Mouse (Mus musculus): ENCODE measurements at regions not wholly inside any gene's neighbourhood (a gene's known extent, or its start where the extent isn't known, plus 50 kb on each side); places are given as distances from the start of the nearest gene placed in this dataset.
"Not testable (repeated sequence)": the region's sequence is repeated elsewhere in the genome, so short reads cannot be mapped to it uniquely, and the experiment has no call there.

GRCm38 (mm10) chr1:184669173-184669572 lies 63.2 kb downstream of the Hlx start:
- DNase-seq (ENCODE audit: low spot score in 2 of 2), result not testable (repeated sequence)

GRCm38 (mm10) chr1:184668428-184668827 lies 64.0 kb downstream of the Hlx start:
- DNase-seq (ENCODE audit: low spot score in 2 of 2), result no peak

- no peak for DNase-seq (ENCODE audit: low spot score in 2 of 2)
These were observed 64.4 kb downstream of the Hlx start for GRCm38 (mm10) chr1:184668022-184668421.

GRCm38 (mm10) chr1:184665243-184665642 lies 67.2 kb downstream of the Hlx start:
- no peak for DNase-seq (ENCODE audit: low spot score in 2 of 2)

- DNase-seq (ENCODE audit: low spot score in 2 of 2), result no peak
These were observed 68.4 kb downstream of the Hlx start for GRCm38 (mm10) chr1:184664098-184664375.

GRCm38 (mm10) chr1:184663300-184664097 lies 68.9 kb downstream of the Hlx start:
- DNase-seq (ENCODE audit: low spot score in 2 of 2), result no peak

- DNase-seq (ENCODE audit: low spot score in 2 of 2), result no peak
These were observed 81.8 kb downstream of the Hlx start for GRCm38 (mm10) chr1:184650541-184651105.

GRCm38 (mm10) chr1:184647920-184648540 lies 84.4 kb downstream of the Hlx start:
- no peak for DNase-seq (ENCODE audit: low spot score in 2 of 2)

GRCm38 (mm10) chr1:184644767-184645598 lies 87.4 kb downstream of the Hlx start:
- no peak for DNase-seq (ENCODE audit: low spot score in 2 of 2)

GRCm38 (mm10) chr1:184630695-184631475 lies 101.5 kb downstream of the Hlx start:
- DNase-seq (ENCODE audit: low spot score in 2 of 2), result no peak

- DNase-seq (ENCODE audit: low spot score in 2 of 2), result no peak
These were observed 103.2 kb downstream of the Hlx start for GRCm38 (mm10) chr1:184629194-184629593.

- no peak for DNase-seq (ENCODE audit: low spot score in 2 of 2)
These were observed 103.8 kb downstream of the Hlx start for GRCm38 (mm10) chr1:184628566-184629168.

- DNase-seq (ENCODE audit: low spot score in 2 of 2), result no peak
These were observed 110.0 kb downstream of the Hlx start for GRCm38 (mm10) chr1:184622462-184622861.

GRCm38 (mm10) chr1:184621950-184622349 lies 110.5 kb downstream of the Hlx start:
- DNase-seq (ENCODE audit: low spot score in 2 of 2), result peak in 1 of 2 experiments; percentile 5

GRCm38 (mm10) chr1:184617853-184618454 lies 114.5 kb downstream of the Hlx start:
- DNase-seq (ENCODE audit: low spot score in 2 of 2), result no peak

GRCm38 (mm10) chr1:184615991-184616390 lies 116.4 kb downstream of the Hlx start:
- no peak for DNase-seq (ENCODE audit: low spot score in 2 of 2)

- DNase-seq (ENCODE audit: low spot score in 2 of 2), result no peak
These were observed 117.6 kb downstream of the Hlx start for GRCm38 (mm10) chr1:184614699-184615415.

GRCm38 (mm10) chr1:184612880-184613279 lies 119.5 kb downstream of the Hlx start:
- no peak for DNase-seq (ENCODE audit: low spot score in 2 of 2)

- DNase-seq (ENCODE audit: low spot score in 2 of 2), result no peak
These were observed 123.5 kb downstream of the Hlx start for GRCm38 (mm10) chr1:184608938-184609337.

Data from adrenal gland, postnatal 4 days (tissue).